Mouse (Mus musculus) lung, adult 2 months (tissue): Measurements from ENCODE around the gene Otof.

Source experiments
- CTCF ChIP-seq: fragments of 200-500 bp; IDR thresholded peaks from 2 replicates; pipeline ENCODE4 v1.5.1; 2011; ENCODE audit warnings: mild to moderate bottlenecking, low read length, control low read depth; ENCODE audit not compliant: insufficient read depth
- POLR2A ChIP-seq: fragments of 200-500 bp; IDR thresholded peaks from 2 replicates; pipeline ENCODE4 v1.6.1; 2011; ENCODE audit warnings: low read depth, mild to moderate bottlenecking, control low read depth, low read length, borderline replicate concordance; ENCODE audit errors: extremely low read depth

DNA sequence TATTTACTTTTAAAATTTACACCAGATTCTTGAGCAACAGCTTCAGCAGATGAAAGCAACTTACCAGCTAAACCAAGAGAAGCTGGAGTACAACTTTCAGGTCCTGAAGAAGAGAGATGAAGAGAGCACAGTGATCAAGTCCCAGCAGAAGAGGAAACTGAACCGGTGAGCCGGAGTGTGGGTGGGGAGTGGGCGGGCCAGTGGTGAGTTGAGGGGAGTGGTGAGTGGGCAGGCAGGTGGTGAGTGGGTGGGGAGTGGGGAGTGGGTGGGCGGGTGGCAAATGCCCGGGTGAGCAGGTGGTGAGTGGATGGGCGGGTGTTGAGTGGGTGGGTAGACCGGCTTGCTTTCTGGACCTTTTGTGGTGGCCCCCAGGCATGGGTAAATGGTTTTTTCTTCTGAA is 106.6 kb downstream of the Otof start:
- TF ChIP-seq CTCF (no peak), POLR2A (no peak)
